Mouse (Mus musculus) hindbrain, embryonic 14.5 days (tissue): ENCODE measurements around the gene Dynlt1c. TPM values are rescaled to one million over a fixed set of nuclear protein-coding genes. Genes with fewer than 3 reads are reported as not detected.
"Not testable (repeated sequence)": the region's sequence is repeated elsewhere in the genome, so short reads cannot be mapped to it uniquely, and the experiment has no call there.

Experiments
- ATAC-seq: fragments of 200-750 bp; cut with Nextera tagmentation; 2 replicates; pipeline ENCODE4 v1.8.0; 2017; ENCODE audit warnings: moderate number of reproducible peaks, mild to moderate bottlenecking, moderate TSS enrichment, moderate library complexity; ENCODE audit not compliant: low FRiP score
- DNase-seq: peaks from one replicate; pipeline ENCODE4 v3.0.0-alpha.2; 2015; ENCODE audit warnings: low spot score
- H3K27ac ChIP-seq: fragments of 300-500 bp; sonication (generic); 2 replicates; pipeline ENCODE4 v1.5.1; 2014; ENCODE audit warnings: mild to moderate bottlenecking, moderate library complexity
- H3K27me3 ChIP-seq: fragments of 300-500 bp; sonication (generic); 2 replicates; pipeline ENCODE4 v1.6.1; 2014; ENCODE audit warnings: mild to moderate bottlenecking, low read length, mixed read lengths; ENCODE audit not compliant: control insufficient read depth, insufficient read depth
- H3K36me3 ChIP-seq: fragments of 300-500 bp; sonication (generic); replicated peaks from 2 replicates; pipeline ENCODE4 v1.6.1; 2014; ENCODE audit not compliant: control insufficient read depth, insufficient read depth
- H3K4me1 ChIP-seq: fragments of 300-500 bp; sonication (generic); replicated peaks from 2 replicates; pipeline ENCODE4 v1.6.1; 2014; ENCODE audit warnings: antibody characterized with exemption, low read length, mixed read lengths; ENCODE audit not compliant: control insufficient read depth, insufficient read depth
- H3K4me2 ChIP-seq: fragments of 300-500 bp; sonication (generic); replicated peaks from 2 replicates; pipeline ENCODE4 v1.6.1; 2014; ENCODE audit warnings: mild to moderate bottlenecking, moderate library complexity
- H3K4me3 ChIP-seq: fragments of 300-500 bp; sonication (generic); replicated peaks from 2 replicates; pipeline ENCODE4 v1.5.1; 2014; ENCODE audit warnings: mild to moderate bottlenecking, low read length
- H3K9ac ChIP-seq: fragments of 300-500 bp; sonication (generic); 2 replicates; pipeline ENCODE4 v1.6.1; 2014
- H3K9me3 ChIP-seq: fragments of 300-500 bp; sonication (generic); 2 replicates; pipeline ENCODE4 v1.6.1; 2016; ENCODE audit warnings: low read length; ENCODE audit not compliant: control insufficient read depth
- WGBS: fragments of 180-500 bp; shearing (Covaris S2); extraction: QIAGEN DNeasy Blood & Tissue Kit; methylation state at CpG from one replicate; pipeline ENCODE4 v1.1.7; 2014; 5-methylcytosine and 5-hydroxymethylcytosine counted together
- polyA plus RNA-seq: library from polyadenylated mRNA; unstranded; fragments of >200 nt; fragmentation: Nextera tagmentation; extraction: Ambion mirVana; gene quantifications from 2 replicates; pipeline ENCODE4 v1.2.1, GENCODE M21; 2014

Dynlt1c gene
- polyA plus RNA-seq, 1 experiment from 2014 or later: 46.8 TPM

DNA sequence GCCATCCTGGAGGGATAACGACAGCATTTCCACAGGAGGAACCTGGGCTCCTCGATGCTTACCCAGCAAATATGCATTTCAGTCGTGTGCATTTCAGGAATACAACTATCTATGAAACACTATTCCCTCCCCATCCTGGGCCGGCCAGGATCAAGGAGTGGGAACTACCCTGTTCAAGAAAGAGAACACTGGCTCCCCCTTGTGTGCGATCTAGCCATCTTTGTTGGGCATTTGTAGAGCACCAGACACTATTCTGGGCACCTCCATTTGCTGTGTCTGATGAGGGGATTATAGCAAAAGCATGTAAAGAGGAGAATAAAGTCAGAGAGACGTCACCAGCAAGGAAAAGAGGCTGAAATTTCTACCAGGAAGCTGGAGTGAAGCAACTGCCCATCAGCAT, 12.8 kb upstream of the Dynlt1c start:
- not testable (repeated sequence) for H3K4me3 ChIP-seq, ATAC-seq, H3K9ac ChIP-seq, H3K27ac ChIP-seq, DNase-seq, H3K4me1 ChIP-seq, H3K4me2 ChIP-seq, H3K36me3 ChIP-seq, H3K27me3 ChIP-seq, H3K9me3 ChIP-seq
- WGBS: no CpG with 5 or more reads among the region's 6 CpGs

DNA sequence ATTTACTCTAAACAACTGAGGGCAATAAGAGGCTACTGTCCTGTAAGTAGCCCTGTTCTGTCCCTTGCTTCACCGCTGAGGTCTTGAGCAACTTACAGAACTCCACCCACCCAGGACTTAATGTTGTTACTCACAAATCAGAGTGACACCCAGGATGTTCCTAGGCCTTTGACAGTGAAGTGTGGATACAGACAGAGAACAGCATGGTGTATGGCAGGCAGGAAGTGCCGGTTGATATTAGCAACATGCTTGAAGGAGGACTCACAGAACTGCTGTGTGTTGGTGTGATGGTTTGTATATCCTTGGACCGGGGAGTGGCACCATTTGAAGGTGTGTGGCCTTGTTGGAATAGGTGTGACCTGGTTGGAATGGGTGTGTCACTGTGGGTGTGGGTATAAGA, 9.4 kb upstream of the Dynlt1c start:
- 95% methylated on average over 2 of the region's 3 CpGs for WGBS
- H3K4me2 ChIP-seq, H3K9ac ChIP-seq, H3K4me1 ChIP-seq, H3K27me3 ChIP-seq, ATAC-seq, H3K36me3 ChIP-seq, H3K27ac ChIP-seq, H3K9me3 ChIP-seq, DNase-seq, H3K4me3 ChIP-seq: not testable (repeated sequence)

DNA sequence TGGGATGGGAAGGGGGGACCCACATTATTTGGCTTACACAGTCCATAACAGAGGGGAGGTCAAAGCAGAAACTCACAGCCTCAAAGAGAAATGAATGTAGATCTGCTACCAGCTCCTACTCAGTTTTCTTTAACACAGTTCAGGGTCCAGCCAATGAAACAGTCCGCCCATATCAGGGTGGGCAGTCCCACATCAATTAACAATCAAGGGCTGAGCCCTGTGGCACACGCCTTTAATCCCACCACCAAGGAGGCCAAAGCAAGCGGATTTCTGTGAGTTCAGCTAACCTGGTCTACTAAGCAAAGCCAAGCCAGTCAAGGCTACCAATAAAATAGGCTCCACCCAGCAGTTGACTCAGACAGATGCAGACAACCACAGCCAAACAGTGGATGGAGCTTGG, 7.6 kb upstream of the Dynlt1c start:
- H3K9me3 ChIP-seq, H3K36me3 ChIP-seq, H3K27ac ChIP-seq, H3K4me1 ChIP-seq, H3K4me3 ChIP-seq, DNase-seq, H3K27me3 ChIP-seq, H3K9ac ChIP-seq, ATAC-seq, H3K4me2 ChIP-seq: not testable (repeated sequence)
- 84% methylated on average over 3 of the region's 3 CpGs for WGBS

DNA sequence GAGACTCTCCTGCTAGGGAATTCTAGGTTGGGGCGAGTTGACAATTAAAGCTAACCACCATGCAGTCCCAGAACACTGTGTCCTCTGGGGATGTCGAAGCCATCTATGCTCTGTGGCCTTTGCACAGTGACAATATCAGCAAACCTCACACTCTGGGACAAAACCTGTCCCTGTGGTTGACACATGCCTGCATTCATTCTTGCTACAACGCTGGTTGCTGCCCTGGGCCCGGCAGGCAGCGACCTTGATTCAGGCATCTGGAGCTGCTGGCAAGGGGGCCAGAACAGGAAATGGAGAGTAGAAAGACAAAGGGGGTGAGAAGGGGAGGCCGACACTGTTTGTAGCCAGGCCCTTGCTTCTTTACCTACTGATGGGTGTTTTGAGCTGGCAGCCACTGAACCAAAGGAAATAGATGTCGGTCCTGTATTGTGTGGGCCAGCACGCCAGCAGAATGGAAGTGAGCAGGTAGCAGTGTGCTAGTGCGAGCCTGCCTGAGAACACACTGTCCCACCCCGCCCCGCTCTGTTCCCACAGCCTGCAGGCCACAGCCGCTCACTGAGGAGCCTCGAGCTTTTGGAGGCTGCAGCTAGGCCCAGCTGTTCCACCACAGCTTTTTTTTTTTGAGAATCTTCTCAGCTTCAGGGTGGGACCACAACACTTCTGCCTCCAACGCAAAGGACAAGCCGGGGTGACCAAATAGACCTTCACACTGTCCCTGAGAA, 5.5 kb upstream of the Dynlt1c start:
- not testable (repeated sequence) for H3K36me3 ChIP-seq, ATAC-seq, H3K4me2 ChIP-seq, H3K4me3 ChIP-seq, H3K27me3 ChIP-seq, H3K27ac ChIP-seq, H3K9me3 ChIP-seq, H3K4me1 ChIP-seq, H3K9ac ChIP-seq, DNase-seq
- WGBS: 52% methylated on average over 5 of the region's 15 CpGs

DNA sequence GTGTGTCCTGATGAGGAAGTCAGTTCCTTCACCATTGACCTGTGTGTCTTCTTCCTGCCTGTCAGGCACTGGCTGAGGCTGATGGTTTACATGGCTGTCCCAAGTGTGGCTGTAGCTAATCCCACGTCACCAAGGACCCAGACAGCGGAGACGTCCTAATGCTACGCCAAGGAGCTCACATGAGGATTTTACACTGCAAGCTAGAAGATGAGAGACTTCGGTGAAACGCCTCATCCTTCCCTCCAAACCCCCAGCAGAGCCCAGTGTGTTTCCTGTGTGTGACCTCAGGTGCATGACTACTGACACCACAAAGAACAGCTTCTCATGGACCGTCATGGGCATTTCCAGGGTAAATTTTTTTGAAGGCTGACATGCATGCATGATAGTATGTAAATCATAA, 3.1 kb upstream of the Dynlt1c start:
- H3K9ac ChIP-seq, H3K27me3 ChIP-seq, H3K36me3 ChIP-seq, H3K4me1 ChIP-seq, H3K27ac ChIP-seq, DNase-seq, ATAC-seq, H3K4me2 ChIP-seq, H3K9me3 ChIP-seq, H3K4me3 ChIP-seq: not testable (repeated sequence)
- 93% methylated on average over 7 of the region's 7 CpGs for WGBS

DNA sequence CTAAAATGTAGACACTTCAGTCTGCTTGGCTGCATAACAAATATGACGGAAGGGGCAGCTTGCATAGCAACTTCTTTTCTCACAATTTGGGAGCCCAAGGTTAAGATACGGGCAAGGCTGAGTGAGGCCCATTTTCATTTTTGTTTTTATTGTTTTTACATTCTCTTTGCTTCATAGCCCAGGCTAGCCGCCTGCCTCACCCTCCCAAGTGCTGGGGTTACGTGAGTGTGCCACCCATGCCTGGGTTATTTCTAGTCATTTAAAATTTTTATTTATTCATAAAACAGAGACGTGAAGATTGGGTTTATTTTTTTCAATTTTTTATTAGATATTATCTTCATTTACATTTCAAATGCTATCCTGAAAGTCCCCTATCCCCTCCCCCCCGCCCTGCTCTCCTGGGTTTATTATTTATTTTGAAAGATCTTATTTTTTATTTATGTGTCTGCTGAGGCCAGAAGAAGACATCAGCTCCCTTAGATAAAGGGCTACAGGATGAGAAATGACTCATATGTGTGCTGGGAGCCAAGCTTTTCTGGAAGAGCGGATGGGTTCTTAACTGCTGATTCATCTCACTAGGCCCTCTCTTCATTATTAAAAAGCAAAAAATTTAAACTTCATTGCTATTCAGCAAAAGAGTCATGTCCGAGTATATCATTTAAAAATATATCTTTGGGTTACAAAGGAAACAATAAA, 1.1 kb upstream of the Dynlt1c start:
- not testable (repeated sequence) for H3K9ac ChIP-seq, H3K4me1 ChIP-seq, H3K4me2 ChIP-seq, H3K4me3 ChIP-seq, H3K36me3 ChIP-seq, H3K27ac ChIP-seq, DNase-seq, H3K27me3 ChIP-seq, ATAC-seq, H3K9me3 ChIP-seq
- whole genome bisulfite sequencing: 91% methylated on average over 5 of the region's 8 CpGs

DNA sequence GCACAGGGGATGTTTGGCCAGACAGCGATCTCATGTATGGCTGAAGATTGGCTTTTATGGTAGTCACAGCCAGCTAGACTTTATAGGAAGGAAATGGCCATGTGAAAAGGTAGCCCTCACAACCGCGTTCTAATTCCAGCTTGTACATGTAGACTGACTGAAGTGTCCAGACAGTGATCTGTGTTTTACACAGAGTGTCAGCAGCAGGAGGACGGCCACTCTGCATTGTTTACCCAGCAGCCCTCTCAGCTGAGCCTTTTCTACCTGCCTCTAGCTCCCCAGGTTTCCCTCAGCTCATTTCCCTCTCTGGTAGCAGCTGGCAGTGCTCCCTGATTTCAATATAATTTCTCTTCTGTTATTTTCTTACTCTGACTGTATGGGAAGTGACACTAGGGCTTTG, 734 bp downstream of the Dynlt1c start:
- WGBS: 23% methylated on average over 3 of the region's 4 CpGs
- not testable (repeated sequence) for ATAC-seq, DNase-seq, H3K4me1 ChIP-seq, H3K27ac ChIP-seq, H3K36me3 ChIP-seq, H3K9ac ChIP-seq, H3K27me3 ChIP-seq, H3K9me3 ChIP-seq, H3K4me3 ChIP-seq
- peak overlapping the region; percentile 39 for H3K4me2 ChIP-seq

DNA sequence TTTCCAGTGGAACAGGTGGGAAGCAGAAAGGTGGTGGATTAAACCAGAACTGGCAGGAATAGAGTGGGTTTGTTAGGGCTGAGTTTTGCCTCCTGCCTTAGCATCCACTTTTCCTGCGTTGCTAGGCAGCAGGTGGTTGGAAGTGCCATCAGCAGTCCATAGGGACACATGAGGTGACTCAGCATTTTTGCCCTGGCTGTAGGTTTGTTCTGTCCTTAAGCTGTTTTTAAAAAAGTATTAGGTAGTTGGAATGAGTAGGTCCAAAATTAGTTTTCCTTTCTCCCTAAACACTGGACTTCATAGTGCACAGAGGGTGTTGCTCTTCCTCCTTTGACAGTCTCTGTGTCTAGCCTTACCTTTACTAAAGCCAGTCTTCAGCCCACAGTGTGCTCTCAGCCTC, 3.9 kb downstream of the Dynlt1c start:
- H3K4me2 ChIP-seq, DNase-seq, H3K4me1 ChIP-seq, H3K27ac ChIP-seq, H3K9ac ChIP-seq, ATAC-seq, H3K36me3 ChIP-seq, H3K27me3 ChIP-seq, H3K9me3 ChIP-seq, H3K4me3 ChIP-seq: not testable (repeated sequence)
- 53% methylated on average over 1 of the region's 1 CpGs for WGBS

DNA sequence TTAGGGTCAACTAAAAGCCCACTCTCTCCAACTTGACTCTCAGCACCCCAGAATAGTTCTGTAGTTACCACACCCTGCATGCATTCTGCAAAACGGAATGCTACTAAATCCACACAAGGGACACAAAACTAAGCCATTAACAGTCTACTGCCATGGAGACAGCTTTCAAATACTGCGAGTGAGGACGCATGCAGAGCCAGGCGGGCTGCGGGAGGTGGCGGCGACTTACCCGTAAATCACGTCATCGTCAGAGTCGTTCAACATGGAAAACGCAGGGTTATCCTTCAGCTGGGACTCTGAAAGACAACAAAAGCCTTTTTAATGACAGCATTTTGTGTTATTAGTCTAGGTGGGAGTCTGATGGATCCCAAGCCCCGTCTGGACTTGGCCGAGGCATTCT, 12.1 kb downstream of the Dynlt1c start:
- not testable (repeated sequence) for H3K9ac ChIP-seq, H3K4me3 ChIP-seq, H3K4me2 ChIP-seq, H3K27ac ChIP-seq, DNase-seq, H3K27me3 ChIP-seq, H3K9me3 ChIP-seq, H3K4me1 ChIP-seq, ATAC-seq, H3K36me3 ChIP-seq
- 80% methylated on average over 11 of the region's 14 CpGs for WGBS
